Mouse (Mus musculus): ENCODE measurements at regions not wholly inside any gene's neighbourhood (a gene's known extent, or its start where the extent isn't known, plus 50 kb on each side); places are given as distances from the start of the nearest gene placed in this dataset.

DNA sequence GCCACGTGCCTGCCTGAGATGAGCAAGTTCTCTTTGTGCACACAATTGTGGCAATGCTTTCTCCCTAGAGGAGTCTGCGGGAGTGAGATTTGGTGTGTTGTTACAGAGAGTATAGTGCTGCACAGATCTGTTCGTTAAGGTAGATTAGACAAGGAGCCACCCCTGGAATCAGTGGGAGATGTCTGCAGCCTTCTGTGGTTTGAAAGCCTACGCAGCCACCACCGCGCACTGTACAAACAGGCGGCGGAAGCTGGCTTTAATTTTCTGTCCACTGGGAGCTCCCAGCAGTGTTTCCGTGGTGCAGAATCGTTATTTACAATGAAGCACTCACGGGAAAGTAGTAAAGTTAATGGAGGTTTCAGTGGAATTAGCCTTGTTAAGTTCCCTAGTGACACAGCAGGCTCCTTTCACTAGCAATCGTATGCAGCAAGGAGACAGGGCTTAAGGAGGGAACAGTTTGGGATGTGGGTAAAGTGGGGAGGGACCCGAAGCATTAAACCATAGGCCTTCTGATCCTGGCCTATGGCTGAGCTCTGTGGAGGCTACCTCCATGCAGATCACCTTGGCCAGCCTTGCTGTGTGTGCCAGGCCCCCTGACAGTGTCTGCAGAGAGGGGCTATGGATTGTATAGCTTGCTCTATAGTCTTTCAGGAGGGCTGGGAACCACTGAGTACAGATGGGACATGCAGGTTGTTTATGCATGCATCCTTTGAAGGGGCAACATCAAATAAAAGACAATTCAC is 171.9 kb downstream of the 9530068E07Rik start:
- Histone ChIP-seq H3K27ac (replicated peaks; ENCODE audit: insufficient read depth, low read depth, low read length) (no peak overlapping the region), H3K27me3 (ENCODE audit: control insufficient read depth, insufficient read depth, low read length) (no peaks in the 10 kb centered on the region), H3K9ac (ENCODE audit: low read depth, low read length) (no peak overlapping the region), H3K36me3 (ENCODE audit: control insufficient read depth, insufficient read depth, low read length) (no peaks in the 10 kb centered on the region), H3K4me1 (ENCODE audit: control insufficient read depth, insufficient read depth, low read length) (no peaks in the 10 kb centered on the region), H3K4me3 (ENCODE audit: insufficient read depth, low read depth, low read length) (no peak overlapping the region), H3K79me2 (ENCODE audit: control insufficient read depth, insufficient read depth, low read length) (no peaks in the 10 kb centered on the region)
- 85% methylated on average over 13 of the region's 13 CpGs for WGBS
- TF ChIP-seq POLR2A (IDR thresholded peaks at IDR 0.05; ENCODE audit: extremely low read depth, insufficient read depth, low read length) (no peak), CTCF (IDR thresholded peaks at IDR 0.05; ENCODE audit: low read depth, low read length) (no peak)
- DNase-seq (ENCODE audit: extremely low read depth, low read depth, low spot score) = no peak

- Histone ChIP-seq H3K27ac (replicated peaks; ENCODE audit: insufficient read depth, low read depth, low read length) (no peak overlapping the region), H3K4me3 (ENCODE audit: insufficient read depth, low read depth, low read length) (no peak overlapping the region), H3K4me1 (ENCODE audit: control insufficient read depth, insufficient read depth, low read length) (no peaks in the 10 kb centered on the region), H3K36me3 (ENCODE audit: control insufficient read depth, insufficient read depth, low read length) (no peaks in the 10 kb centered on the region), H3K27me3 (ENCODE audit: control insufficient read depth, insufficient read depth, low read length) (no peaks in the 10 kb centered on the region), H3K79me2 (ENCODE audit: control insufficient read depth, insufficient read depth, low read length) (no peaks in the 10 kb centered on the region), H3K9ac (ENCODE audit: low read depth, low read length) (no peak overlapping the region)
- 62% methylated on average over 1 of the region's 1 CpGs for WGBS
- no peak for TF ChIP-seq CTCF (IDR thresholded peaks at IDR 0.05; ENCODE audit: low read depth, low read length)
- no peak for TF ChIP-seq POLR2A (IDR thresholded peaks at IDR 0.05; ENCODE audit: extremely low read depth, insufficient read depth, low read length)
- no peak for DNase-seq (ENCODE audit: extremely low read depth, low read depth, low spot score)
These were observed 172.6 kb downstream of the 9530068E07Rik start for GRCm38 (mm10) chr11:52568794-52569193.

DNA sequence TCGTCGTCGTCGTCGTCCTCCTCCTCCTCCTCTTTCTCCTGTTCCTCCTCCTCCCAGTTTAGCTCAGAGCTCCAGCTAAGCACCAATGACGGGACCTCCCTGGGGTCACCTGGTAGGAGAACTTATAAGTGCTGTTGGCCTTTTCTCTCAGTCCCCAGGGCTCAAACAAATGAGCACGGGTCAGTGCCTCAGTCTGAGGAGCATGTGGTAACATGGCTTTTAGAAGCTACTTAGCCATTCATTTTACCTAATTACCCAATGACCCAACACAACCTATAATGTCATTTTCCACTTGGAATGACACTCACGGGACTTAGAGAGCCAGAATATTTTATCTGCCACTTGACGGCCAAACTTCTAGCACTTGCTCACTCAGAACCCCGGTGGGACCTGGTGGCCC is 173.5 kb downstream of the 9530068E07Rik start:
- H3K79me2 ChIP-seq (ENCODE audit: control insufficient read depth, insufficient read depth, low read length) = no peaks in the 10 kb centered on the region
- no peaks in the 10 kb centered on the region for H3K27me3 ChIP-seq (ENCODE audit: control insufficient read depth, insufficient read depth, low read length)
- H3K4me1 ChIP-seq (ENCODE audit: control insufficient read depth, insufficient read depth, low read length) = no peaks in the 10 kb centered on the region
- no peak overlapping the region for H3K9ac ChIP-seq (ENCODE audit: low read depth, low read length)
- H3K36me3 ChIP-seq (ENCODE audit: control insufficient read depth, insufficient read depth, low read length) = no peaks in the 10 kb centered on the region
- WGBS = 83% methylated on average over 10 of the region's 10 CpGs
- DNase-seq (ENCODE audit: extremely low read depth, low read depth, low spot score) = no peak
- H3K4me3 ChIP-seq (ENCODE audit: insufficient read depth, low read depth, low read length) = no peak overlapping the region
- TF ChIP-seq CTCF (IDR thresholded peaks at IDR 0.05; ENCODE audit: low read depth, low read length) (no peak), POLR2A (IDR thresholded peaks at IDR 0.05; ENCODE audit: extremely low read depth, insufficient read depth, low read length) (no peak)
- H3K27ac ChIP-seq (replicated peaks; ENCODE audit: insufficient read depth, low read depth, low read length) = no peak overlapping the region

DNA sequence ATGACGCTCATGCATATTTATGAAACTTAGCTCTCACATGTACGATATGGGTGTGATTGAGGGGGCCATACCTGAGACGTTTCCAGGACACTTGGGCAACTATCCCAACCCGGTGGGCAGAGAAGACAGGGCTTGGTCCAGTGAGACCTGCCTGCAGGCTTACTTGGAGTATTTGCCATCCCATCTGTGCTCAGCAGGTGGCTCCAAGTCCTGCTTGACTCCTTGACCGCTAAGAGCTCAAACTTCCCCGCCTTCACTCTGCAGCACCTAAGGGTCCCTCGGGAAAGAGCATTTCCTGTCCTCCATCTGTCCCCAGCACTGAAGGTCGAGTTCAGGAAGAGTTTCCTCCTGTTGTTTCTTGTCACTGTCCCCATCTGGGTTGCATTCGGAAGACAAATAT is 182.2 kb downstream of the 9530068E07Rik start:
- no peaks in the 10 kb centered on the region for H3K4me1 ChIP-seq (ENCODE audit: control insufficient read depth, insufficient read depth, low read length)
- no peak for TF ChIP-seq POLR2A (IDR thresholded peaks at IDR 0.05; ENCODE audit: extremely low read depth, insufficient read depth, low read length)
- no peak for TF ChIP-seq CTCF (IDR thresholded peaks at IDR 0.05; ENCODE audit: low read depth, low read length)
- DNase-seq (ENCODE audit: extremely low read depth, low read depth, low spot score) = no peak
- no peak overlapping the region for H3K4me3 ChIP-seq (ENCODE audit: insufficient read depth, low read depth, low read length)
- H3K27me3 ChIP-seq (ENCODE audit: control insufficient read depth, insufficient read depth, low read length) = no peaks in the 10 kb centered on the region
- WGBS = 44% methylated on average over 9 of the region's 9 CpGs
- no peak overlapping the region for H3K9ac ChIP-seq (ENCODE audit: low read depth, low read length)
- H3K79me2 ChIP-seq (ENCODE audit: control insufficient read depth, insufficient read depth, low read length) = no peaks in the 10 kb centered on the region
- no peaks in the 10 kb centered on the region for H3K36me3 ChIP-seq (ENCODE audit: control insufficient read depth, insufficient read depth, low read length)
- H3K27ac ChIP-seq (replicated peaks; ENCODE audit: insufficient read depth, low read depth, low read length) = no peak overlapping the region

- 77% methylated on average over 13 of the region's 13 CpGs for WGBS
- TF ChIP-seq CTCF (IDR thresholded peaks at IDR 0.05; ENCODE audit: low read depth, low read length) (no peak), POLR2A (IDR thresholded peaks at IDR 0.05; ENCODE audit: extremely low read depth, insufficient read depth, low read length) (no peak)
- no peaks in the 10 kb centered on the region for H3K4me1 ChIP-seq (ENCODE audit: control insufficient read depth, insufficient read depth, low read length)
These were observed 183.6 kb downstream of the 9530068E07Rik start for GRCm38 (mm10) chr11:52579764-52580377.

DNA sequence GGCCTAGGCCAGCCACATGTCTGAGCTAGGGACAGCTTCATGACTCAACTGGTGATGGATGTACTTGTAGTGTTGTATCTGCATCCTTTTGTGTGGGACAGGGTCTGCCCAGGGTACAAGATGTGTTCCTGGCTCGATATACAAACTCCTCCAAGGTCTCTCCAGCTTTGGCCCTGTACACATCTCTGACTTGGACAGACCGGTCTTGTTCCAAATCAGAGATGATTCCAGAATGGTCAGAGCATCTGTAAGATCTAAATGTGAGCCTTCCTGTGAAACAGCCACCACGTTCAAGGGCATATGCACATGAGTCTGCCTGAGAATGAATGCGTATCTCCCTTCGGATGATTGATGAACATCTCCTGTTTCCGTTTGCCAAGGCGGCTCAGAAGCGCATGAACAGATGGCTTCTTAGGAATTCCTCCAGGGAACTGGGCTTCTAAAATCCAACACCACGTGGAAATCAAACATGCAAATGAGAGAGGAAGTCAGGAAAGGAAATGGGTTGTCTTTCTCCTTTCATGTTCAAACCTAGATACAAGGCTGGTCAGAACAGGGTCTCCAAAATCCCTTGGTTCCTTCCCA is 172.7 kb upstream of the Fstl4 start:
- no peaks in the 10 kb centered on the region for H3K4me1 ChIP-seq (ENCODE audit: control insufficient read depth, insufficient read depth, low read length)
- H3K27me3 ChIP-seq (ENCODE audit: control insufficient read depth, insufficient read depth, low read length) = no peaks in the 10 kb centered on the region
- H3K4me3 ChIP-seq (ENCODE audit: insufficient read depth, low read depth, low read length) = no peak overlapping the region
- no peak overlapping the region for H3K9ac ChIP-seq (ENCODE audit: low read depth, low read length)
- H3K27ac ChIP-seq (replicated peaks; ENCODE audit: insufficient read depth, low read depth, low read length) = no peak overlapping the region
- TF ChIP-seq CTCF (IDR thresholded peaks at IDR 0.05; ENCODE audit: low read depth, low read length) (no peak), POLR2A (IDR thresholded peaks at IDR 0.05; ENCODE audit: extremely low read depth, insufficient read depth, low read length) (no peak)
- H3K79me2 ChIP-seq (ENCODE audit: control insufficient read depth, insufficient read depth, low read length) = no peaks in the 10 kb centered on the region
- H3K36me3 ChIP-seq (ENCODE audit: control insufficient read depth, insufficient read depth, low read length) = no peaks in the 10 kb centered on the region
- WGBS = 74% methylated on average over 9 of the region's 9 CpGs
- DNase-seq (ENCODE audit: extremely low read depth, low read depth, low spot score) = no peak

More at GRCm38 (mm10) chr11:52579764-52580377, 183.6 kb downstream of the 9530068E07Rik start:
- H3K36me3 ChIP-seq (ENCODE audit: control insufficient read depth, insufficient read depth, low read length) = no peaks in the 10 kb centered on the region
- no peak overlapping the region for H3K9ac ChIP-seq (ENCODE audit: low read depth, low read length)
- H3K79me2 ChIP-seq (ENCODE audit: control insufficient read depth, insufficient read depth, low read length) = no peaks in the 10 kb centered on the region
- H3K27ac ChIP-seq (replicated peaks; ENCODE audit: insufficient read depth, low read depth, low read length) = no peak overlapping the region
- no peak overlapping the region for H3K4me3 ChIP-seq (ENCODE audit: insufficient read depth, low read depth, low read length)
- no peak for DNase-seq (ENCODE audit: extremely low read depth, low read depth, low spot score)
- no peaks in the 10 kb centered on the region for H3K27me3 ChIP-seq (ENCODE audit: control insufficient read depth, insufficient read depth, low read length)
